Mouse (Mus musculus) hindlimb bud, embryonic 11.5 days (tissue): Measurements from ENCODE around the gene Vmn1r100.
"Not testable (repeated sequence)": the region's sequence is repeated elsewhere in the genome, so short reads cannot be mapped to it uniquely, and the experiment has no call there.

Experiments used
- DNase-seq: peaks from one replicate; pipeline ENCODE4 v3.0.0-alpha.2; 2012; ENCODE audit warnings: low read depth, low spot score; ENCODE audit errors: extremely low spot score

The Vmn1r100 gene

DNA sequence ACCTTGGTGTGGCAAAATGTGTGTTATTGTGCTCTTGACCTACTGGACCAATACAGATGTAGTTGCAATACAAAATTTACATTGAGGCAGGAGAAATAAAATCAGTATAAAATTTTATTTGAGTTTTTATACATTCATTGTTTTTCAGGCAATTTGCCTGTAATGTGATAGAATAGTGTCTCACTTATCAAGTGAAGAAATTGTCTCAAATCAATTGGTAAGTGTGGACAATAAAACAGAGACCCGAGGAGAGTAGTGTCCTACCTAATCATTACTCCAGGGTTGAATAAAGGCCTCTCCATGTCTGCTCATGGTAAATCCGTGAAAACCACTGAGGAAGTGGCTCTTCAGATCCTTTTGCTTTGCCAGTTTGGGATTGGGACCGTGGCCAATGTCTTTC lies at the start of gene Vmn1r100:
Gene Vmn1r100, plus strand, starts transcription at position 301 of the 400 bp plus-strand sequence.
- DNase-seq = not testable (repeated sequence)

DNA sequence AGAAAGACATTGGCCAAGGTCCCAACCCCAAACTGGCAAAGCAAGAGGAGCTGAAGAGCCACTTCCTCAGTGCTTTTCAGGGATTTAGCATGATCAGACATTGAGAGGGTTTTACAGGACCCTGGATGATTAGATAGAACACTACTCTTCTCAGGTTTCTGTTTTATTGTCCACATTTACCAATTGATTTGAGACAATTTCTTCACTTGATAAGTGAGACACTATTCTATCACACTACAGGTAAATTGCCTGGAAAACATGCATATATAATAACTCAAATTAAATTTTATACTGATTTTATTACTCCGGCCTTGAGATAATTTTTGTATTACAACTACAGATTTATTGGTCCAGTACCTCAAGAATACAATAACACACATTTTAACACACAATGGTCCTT lies 42.4 kb upstream of the Vmn1r100 start, which contains the start of gene Gm5728:
Gene Gm5728, minus strand, starts transcription at position 101 of the 400 bp plus-strand sequence.
- not testable (repeated sequence) for DNase-seq

GRCm38 (mm10) chr7:20442493-20442892 lies 24.8 kb downstream of the Vmn1r100 start, which contains the start of gene Vmn1r101:
Vmn1r101 (minus strand) TSS chr7:20442593.
- DNase-seq = not testable (repeated sequence)
